Mouse (Mus musculus) hindbrain, embryonic 11.5 days (tissue): ENCODE measurements around the gene Slco1b2. TPM values are rescaled to one million over a fixed set of nuclear protein-coding genes. Genes with fewer than 3 reads are reported as not detected.

Source experiments
- ATAC-seq: fragments of 200-750 bp; cut with Nextera tagmentation; 2 replicates; pipeline ENCODE4 v1.8.0; 2017; ENCODE audit warnings: mild to moderate bottlenecking, moderate TSS enrichment, moderate library complexity; ENCODE audit not compliant: low FRiP score
- DNase-seq: peaks from one replicate; pipeline ENCODE4 v3.0.0-alpha.2; 2015; ENCODE audit warnings: low spot score
- H3K27ac ChIP-seq: fragments of 300-500 bp; sonication (generic); 2 replicates; pipeline ENCODE4 v1.5.1; 2014; ENCODE audit warnings: mild to moderate bottlenecking, low read depth, low read length
- H3K27me3 ChIP-seq: fragments of 300-500 bp; sonication (generic); 2 replicates; pipeline ENCODE4 v1.6.1; 2014; ENCODE audit warnings: mild to moderate bottlenecking, low read length, moderate library complexity, mixed read lengths; ENCODE audit not compliant: control insufficient read depth, insufficient read depth
- H3K36me3 ChIP-seq: fragments of 300-500 bp; sonication (generic); 2 replicates; pipeline ENCODE4 v1.6.1; 2014; ENCODE audit warnings: mild to moderate bottlenecking, low read length, moderate library complexity, mixed read lengths; ENCODE audit not compliant: control insufficient read depth, insufficient read depth
- H3K4me1 ChIP-seq: fragments of 300-500 bp; sonication (generic); replicated peaks from 2 replicates; pipeline ENCODE4 v1.6.1; 2014; ENCODE audit warnings: low read length, mixed read lengths; ENCODE audit not compliant: control insufficient read depth, insufficient read depth
- H3K4me2 ChIP-seq: fragments of 300-500 bp; sonication (generic); replicated peaks from 2 replicates; pipeline ENCODE4 v1.6.1; 2014; ENCODE audit warnings: mild to moderate bottlenecking, low read depth, low read length
- H3K4me3 ChIP-seq: fragments of 300-500 bp; sonication (generic); 2 replicates; pipeline ENCODE4 v1.5.1; 2014; ENCODE audit warnings: low read depth, low read length
- H3K9ac ChIP-seq: fragments of 300-500 bp; sonication (generic); 2 replicates; pipeline ENCODE4 v1.6.1; 2014; ENCODE audit warnings: low read depth, low read length
- H3K9me3 ChIP-seq: fragments of 300-500 bp; sonication (generic); 2 replicates; pipeline ENCODE4 v1.6.1; 2016; ENCODE audit warnings: low read length; ENCODE audit not compliant: control insufficient read depth
- WGBS: fragments of 180-500 bp; shearing (Covaris S2); extraction: QIAGEN DNeasy Blood & Tissue Kit; methylation state at CpG from one replicate; pipeline ENCODE4 v1.1.7; 2014; 5-methylcytosine and 5-hydroxymethylcytosine counted together
- polyA plus RNA-seq: library from polyadenylated mRNA; unstranded; fragments of >200 nt; fragmentation: Nextera tagmentation; extraction: Ambion mirVana; gene quantifications from 2 replicates; pipeline ENCODE4 v1.2.1, GENCODE M21; 2014

The Slco1b2 gene
- polyA plus RNA-seq, 1 experiment from 2014 or later = not detected

DNA sequence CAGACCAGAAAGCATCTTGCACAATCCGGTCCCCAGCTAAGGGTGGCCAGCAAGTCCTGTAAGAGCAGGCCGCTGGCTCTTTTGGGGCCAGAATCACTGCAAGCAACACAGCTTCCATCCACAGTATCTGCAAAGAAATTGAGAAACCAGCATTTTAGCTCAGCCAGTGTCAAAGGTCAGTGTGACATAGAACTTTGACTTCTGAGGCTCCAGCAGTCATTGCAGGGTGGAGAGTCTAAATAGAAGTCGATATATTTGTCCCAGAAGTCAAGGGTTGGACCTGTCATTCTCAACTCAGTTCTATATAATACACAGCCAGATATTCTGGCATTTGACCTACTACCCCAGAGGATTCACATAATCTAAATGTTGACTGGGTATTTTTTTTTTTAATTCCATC is 14.0 kb upstream of the Slco1b2 start:
- 85% methylated on average over 3 of the region's 3 CpGs for WGBS
- no peak overlapping the region for H3K27ac ChIP-seq

GRCm38 (mm10) chr6:141632935-141633334 is 3.6 kb downstream of the Slco1b2 start:
- no peaks in the 10 kb centered on the region for H3K27me3 ChIP-seq
- no peaks in the 10 kb centered on the region for H3K9me3 ChIP-seq
- no peak overlapping the region for H3K4me3 ChIP-seq
- no peak overlapping the region for H3K4me2 ChIP-seq
- H3K27ac ChIP-seq = no peak overlapping the region
- H3K36me3 ChIP-seq = no peaks in the 10 kb centered on the region
- 87% methylated on average over 6 of the region's 6 CpGs for WGBS
- DNase-seq (no peak), ATAC-seq (no peak)
- no peaks in the 10 kb centered on the region for H3K4me1 ChIP-seq
- no peak overlapping the region for H3K9ac ChIP-seq

More for the DNA sequence above, 14.0 kb upstream of the Slco1b2 start:
- no peak for ATAC-seq
- no peaks in the 10 kb centered on the region for H3K4me1 ChIP-seq
- no peaks in the 10 kb centered on the region for H3K9me3 ChIP-seq
- no peak overlapping the region for H3K9ac ChIP-seq
- H3K36me3 ChIP-seq = no peaks in the 10 kb centered on the region
- no peak for DNase-seq
- no peak overlapping the region for H3K4me3 ChIP-seq
- H3K27me3 ChIP-seq = no peaks in the 10 kb centered on the region
- H3K4me2 ChIP-seq = no peak overlapping the region

- no peak overlapping the region for H3K27ac ChIP-seq
- no peaks in the 10 kb centered on the region for H3K36me3 ChIP-seq
- H3K27me3 ChIP-seq = no peaks in the 10 kb centered on the region
- H3K4me2 ChIP-seq = no peak overlapping the region
- ATAC-seq (no peak), DNase-seq (no peak)
- no peak overlapping the region for H3K4me3 ChIP-seq
- H3K4me1 ChIP-seq = no peaks in the 10 kb centered on the region
- no peaks in the 10 kb centered on the region for H3K9me3 ChIP-seq
- 78% methylated on average over 2 of the region's 2 CpGs for WGBS
- H3K9ac ChIP-seq = no peak overlapping the region
Measured at GRCm38 (mm10) chr6:141635250-141635649, 5.9 kb downstream of the Slco1b2 start.

- no peak overlapping the region for H3K27ac ChIP-seq
- H3K9ac ChIP-seq = no peak overlapping the region
- no peak overlapping the region for H3K4me3 ChIP-seq
- no peaks in the 10 kb centered on the region for H3K36me3 ChIP-seq
- 68% methylated on average over 1 of the region's 1 CpGs for WGBS
- no peak overlapping the region for H3K4me2 ChIP-seq
- H3K9me3 ChIP-seq = no peaks in the 10 kb centered on the region
- no peaks in the 10 kb centered on the region for H3K4me1 ChIP-seq
- ATAC-seq (no peak), DNase-seq (no peak)
- H3K27me3 ChIP-seq = no peaks in the 10 kb centered on the region
Measured at GRCm38 (mm10) chr6:141640639-141641038, 11.3 kb downstream of the Slco1b2 start.

DNA sequence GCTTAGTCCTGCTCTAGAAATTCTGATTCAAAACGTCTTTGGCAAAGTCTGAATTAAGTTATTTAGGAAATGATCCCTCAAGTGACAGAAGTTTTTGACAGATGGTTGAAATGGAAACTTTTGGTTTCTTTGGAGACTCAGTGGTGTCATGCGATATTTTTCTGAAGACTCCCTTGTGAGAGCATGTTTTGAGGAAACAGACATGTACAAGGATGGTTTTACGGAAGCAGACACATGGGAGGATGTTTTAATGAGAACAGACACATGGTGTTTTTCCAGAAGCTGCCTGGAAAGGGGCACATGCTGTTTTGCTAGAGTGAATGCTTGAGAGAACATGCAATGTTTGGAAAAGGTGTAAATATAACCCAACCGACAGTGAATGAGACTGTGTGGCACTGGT is 57.7 kb downstream of the Slco1b2 start:
- Histone ChIP-seq H3K4me1 (no peaks in the 10 kb centered on the region), H3K36me3 (no peaks in the 10 kb centered on the region), H3K9me3 (no peaks in the 10 kb centered on the region), H3K4me2 (no peak overlapping the region), H3K4me3 (no peak overlapping the region), H3K27me3 (no peaks in the 10 kb centered on the region), H3K9ac (no peak overlapping the region), H3K27ac (no peak overlapping the region)
- DNase-seq = no peak
- ATAC-seq = no peak
- 65% methylated on average over 4 of the region's 4 CpGs for WGBS

DNA sequence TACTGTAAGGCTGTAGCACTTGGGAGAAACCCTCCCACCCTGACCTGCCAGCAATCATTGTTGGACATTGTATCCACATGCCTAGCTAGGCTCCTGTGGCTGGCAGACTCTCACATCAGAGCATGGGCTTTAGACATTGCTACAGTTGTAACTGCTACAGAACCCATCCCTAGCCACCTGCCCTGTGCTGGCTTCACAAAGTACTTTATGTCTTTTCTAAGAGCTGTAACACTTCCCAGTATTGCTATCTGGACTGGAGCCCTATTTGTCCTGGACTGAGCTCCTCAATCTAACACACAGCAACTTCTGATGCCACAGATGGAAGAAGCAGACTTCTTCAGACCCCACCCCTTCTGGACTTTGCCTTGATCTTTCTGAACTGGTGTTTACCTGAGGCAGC is 61.9 kb downstream of the Slco1b2 start:
- H3K4me2 ChIP-seq = no peak overlapping the region
- no peak for DNase-seq

More for the DNA sequence above, 61.9 kb downstream of the Slco1b2 start:
- Histone ChIP-seq H3K27me3 (no peaks in the 10 kb centered on the region), H3K9ac (no peak overlapping the region), H3K9me3 (no peaks in the 10 kb centered on the region), H3K4me1 (no peaks in the 10 kb centered on the region), H3K36me3 (no peaks in the 10 kb centered on the region), H3K4me3 (no peak overlapping the region), H3K27ac (no peak overlapping the region)
- no peak for ATAC-seq

Other genes with a start within 250 kb of the Slco1b2 start
- 3.6 and 4.7 TPM in 2 replicates for gene Slco1c1, start 105.2 kb upstream of the Slco1b2 start, polyA plus RNA-seq
- gene Gm5724, start 144.3 kb downstream of the Slco1b2 start, polyA plus RNA-seq = not detected in 2 replicates
- not detected in 2 replicates for gene Slco1a4, start 226.7 kb downstream of the Slco1b2 start, polyA plus RNA-seq